Mouse (Mus musculus) urinary bladder, adult 18-20 months (tissue): Measurements from ENCODE around the gene Tbpl1.

Source experiments
- DNase-seq, 2 experiments: peaks; one replicate each; pipeline ENCODE4 v3.0.0; 2022; ENCODE audit warnings: low spot score in 2 of 2, mixed read lengths in 2 of 2

Tbpl1 gene

GRCm38 (mm10) chr10:22710173-22710777 lies 21.5 kb downstream of the Tbpl1 start:
- no peak for DNase-seq

- DNase-seq: no peak
These were observed 23.4 kb downstream of the Tbpl1 start for GRCm38 (mm10) chr10:22708190-22708843.

- no peak for DNase-seq
These were observed 27.9 kb downstream of the Tbpl1 start for GRCm38 (mm10) chr10:22703844-22704243.

- DNase-seq: peak in 1 of 2 experiments; percentile 28
These were observed 30.0 kb downstream of the Tbpl1 start for GRCm38 (mm10) chr10:22701485-22702315.

- no peak for DNase-seq
These were observed 31.0 kb downstream of the Tbpl1 start for GRCm38 (mm10) chr10:22700773-22701172.

- no peak for DNase-seq
These were observed 32.0 kb downstream of the Tbpl1 start for GRCm38 (mm10) chr10:22699487-22700335.

- DNase-seq: peak; percentile 62 to 78
These were observed 33.4 kb downstream of the Tbpl1 start for GRCm38 (mm10) chr10:22698158-22698953.

- DNase-seq: no peak
These were observed 34.9 kb downstream of the Tbpl1 start for GRCm38 (mm10) chr10:22696864-22697263.

GRCm38 (mm10) chr10:22696236-22696635 lies 35.5 kb downstream of the Tbpl1 start:
- peak; percentile 37 to 45 for DNase-seq

- no peak for DNase-seq
These were observed 55.7 kb downstream of the Tbpl1 start for GRCm38 (mm10) chr10:22675848-22676630.

- DNase-seq: no peak
These were observed 57.6 kb downstream of the Tbpl1 start for GRCm38 (mm10) chr10:22674176-22674575.

- DNase-seq: no peak
These were observed 63.2 kb downstream of the Tbpl1 start for GRCm38 (mm10) chr10:22668509-22668908.

GRCm38 (mm10) chr10:22660286-22661000 lies 71.3 kb downstream of the Tbpl1 start:
- DNase-seq: no peak

GRCm38 (mm10) chr10:22659386-22659725 lies 72.4 kb downstream of the Tbpl1 start:
- no peak for DNase-seq

- peak in 1 of 2 experiments; percentile 46 for DNase-seq
These were observed 73.0 kb downstream of the Tbpl1 start for GRCm38 (mm10) chr10:22658534-22659385.
